Mouse (Mus musculus) forebrain, postnatal 0 days (tissue): ENCODE results near the gene Styxl1. TPM values are rescaled to one million over a fixed set of nuclear protein-coding genes. Genes with fewer than 3 reads are reported as not detected.

Experiments
- ATAC-seq: fragments of 200-750 bp; cut with Nextera tagmentation; 2 replicates; pipeline ENCODE4 v1.8.0; 2017; ENCODE audit warnings: mild to moderate bottlenecking, moderate library complexity
- DNase-seq: peaks from one replicate; pipeline ENCODE4 v3.0.0-alpha.2; 2015
- H3K27ac ChIP-seq: fragments of 300-500 bp; sonication (generic); 2 replicates; pipeline ENCODE4 v1.5.1; 2014; ENCODE audit warnings: low read depth, mild to moderate bottlenecking, antibody characterized with exemption, low read length, moderate library complexity, mixed read lengths
- H3K27me3 ChIP-seq: fragments of 300-500 bp; sonication (generic); 2 replicates; pipeline ENCODE4 v1.6.1; 2014; ENCODE audit warnings: mild to moderate bottlenecking, low read length, mixed read lengths; ENCODE audit not compliant: insufficient read depth
- H3K36me3 ChIP-seq: fragments of 300-500 bp; sonication (generic); 2 replicates; pipeline ENCODE4 v1.6.1; 2014; ENCODE audit warnings: mild to moderate bottlenecking, moderate library complexity; ENCODE audit not compliant: insufficient read depth
- H3K4me1 ChIP-seq: fragments of 300-500 bp; sonication (generic); 2 replicates; pipeline ENCODE4 v1.6.1; 2014; ENCODE audit warnings: antibody characterized with exemption; ENCODE audit not compliant: insufficient read depth
- H3K4me2 ChIP-seq: fragments of 300-500 bp; sonication (generic); 2 replicates; pipeline ENCODE4 v1.6.1; 2014; ENCODE audit warnings: low read depth, mild to moderate bottlenecking, moderate library complexity
- H3K4me3 ChIP-seq: fragments of 300-500 bp; sonication (generic); 2 replicates; pipeline ENCODE4 v1.5.1; 2014; ENCODE audit warnings: low read depth, low read length, mixed read lengths
- H3K9ac ChIP-seq: fragments of 300-500 bp; sonication (generic); 2 replicates; pipeline ENCODE4 v1.6.1; 2014; ENCODE audit warnings: mild to moderate bottlenecking
- H3K9me3 ChIP-seq: fragments of 300-500 bp; sonication (generic); 2 replicates; pipeline ENCODE4 v1.6.1; 2016; ENCODE audit warnings: low read length
- CTCF ChIP-seq: sonication (generic); IDR thresholded peaks from 2 replicates; pipeline ENCODE4 v1.5.1; 2016; ENCODE audit warnings: antibody characterized with exemption, control low read depth, low read depth
- WGBS: fragments of 180-500 bp; shearing (Covaris S2); extraction: QIAGEN DNeasy Blood & Tissue Kit; methylation state at CpG from one replicate; pipeline ENCODE4 v1.1.7; 2014; 5-methylcytosine and 5-hydroxymethylcytosine counted together
- polyA plus RNA-seq: library from polyadenylated mRNA; unstranded; fragments of >200 nt; fragmentation: Nextera tagmentation; extraction: Ambion mirVana; gene quantifications from 2 replicates; pipeline ENCODE4 v1.2.1, GENCODE M21; 2015
- total RNA-seq: library from RNA; depleted of rRNA; stranded (reverse); fragments of >200 nt; gene quantifications from 2 replicates; pipeline ENCODE4 v1.2.3, GENCODE M21; 2014

The Styxl1 gene
- total and polyA plus RNA-seq, 2 experiments from 2014 or later, result 0.29 to 1.0 TPM

DNA sequence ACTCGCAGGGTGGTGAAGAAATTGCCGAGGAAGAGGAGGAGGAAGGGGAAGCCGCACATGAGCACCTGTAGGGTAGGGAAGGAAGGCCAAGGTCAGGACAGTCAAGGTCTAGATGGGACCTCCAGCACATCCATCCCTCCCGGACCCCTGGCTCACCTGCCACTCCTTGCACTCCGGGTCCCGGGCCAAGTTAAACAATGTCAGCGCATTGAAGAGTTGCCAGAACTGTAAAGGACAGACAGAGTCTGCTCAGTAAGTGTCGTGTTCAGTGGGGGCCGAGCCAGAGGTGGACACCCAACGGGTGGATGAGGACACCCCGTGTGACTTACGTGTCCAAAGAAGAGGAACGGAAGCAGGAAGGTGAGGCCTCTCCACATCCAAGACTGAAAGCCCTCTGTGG, 42.4 kb downstream of the Styxl1 start:
- Histone ChIP-seq H3K27me3 (no peaks in the 10 kb centered on the region), H3K36me3 (peaks cover 78% of the 10 kb centered on the region), H3K4me2 (no peak overlapping the region), H3K9me3 (no peaks in the 10 kb centered on the region), H3K4me3 (no peak overlapping the region), H3K4me1 (no peaks in the 10 kb centered on the region), H3K9ac (no peak overlapping the region), H3K27ac (no peak overlapping the region)
- 88% methylated on average over 13 of the region's 13 CpGs for WGBS
- no peak for TF ChIP-seq CTCF
- DNase-seq (no peak), ATAC-seq (no peak)

- H3K9me3 ChIP-seq, result no peaks in the 10 kb centered on the region
- DNase-seq (no peak), ATAC-seq (no peak)
- no peaks in the 10 kb centered on the region for H3K27me3 ChIP-seq
- peaks cover 83% of the 10 kb centered on the region for H3K36me3 ChIP-seq
- no peak overlapping the region for H3K4me3 ChIP-seq
- H3K9ac ChIP-seq, result no peak overlapping the region
- 95% methylated on average over 42 of the region's 42 CpGs for WGBS
- TF ChIP-seq CTCF, result no peak
- no peaks in the 10 kb centered on the region for H3K4me1 ChIP-seq
- H3K27ac ChIP-seq, result no peak overlapping the region
- H3K4me2 ChIP-seq, result no peak overlapping the region
Measured at GRCm38 (mm10) chr5:135734057-135734680, 44.0 kb downstream of the Styxl1 start.

- Histone ChIP-seq H3K9ac (no peak overlapping the region), H3K9me3 (no peaks in the 10 kb centered on the region), H3K27me3 (no peaks in the 10 kb centered on the region), H3K4me2 (no peak overlapping the region), H3K4me3 (no peak overlapping the region), H3K4me1 (no peaks in the 10 kb centered on the region), H3K27ac (no peak overlapping the region), H3K36me3 (peaks cover 83% of the 10 kb centered on the region)
- WGBS, result 94% methylated on average over 4 of the region's 4 CpGs
- ATAC-seq (no peak), DNase-seq (no peak)
- TF ChIP-seq CTCF, result no peak
Measured at GRCm38 (mm10) chr5:135733071-135733470, 45.1 kb downstream of the Styxl1 start.

- Histone ChIP-seq H3K9me3 (no peaks in the 10 kb centered on the region), H3K27me3 (no peaks in the 10 kb centered on the region), H3K4me3 (no peak overlapping the region), H3K36me3 (peaks cover 70% of the 10 kb centered on the region), H3K9ac (no peak overlapping the region), H3K4me2 (no peak overlapping the region), H3K27ac (no peak overlapping the region), H3K4me1 (no peaks in the 10 kb centered on the region)
- WGBS, result 95% methylated on average over 16 of the region's 16 CpGs
- DNase-seq (no peak), ATAC-seq (no peak)
- no peak for TF ChIP-seq CTCF
Measured at GRCm38 (mm10) chr5:135731322-135731721, 46.9 kb downstream of the Styxl1 start.

- no peaks in the 10 kb centered on the region for H3K9me3 ChIP-seq
- H3K27me3 ChIP-seq, result no peaks in the 10 kb centered on the region
- ATAC-seq, result no peak
- no peak for TF ChIP-seq CTCF
- DNase-seq, result no peak
- no peak overlapping the region for H3K4me2 ChIP-seq
- no peak overlapping the region for H3K9ac ChIP-seq
- WGBS, result 94% methylated on average over 10 of the region's 10 CpGs
- H3K4me1 ChIP-seq, result peaks cover 4% of the 10 kb centered on the region; the same call in 1 of the 2 replicates
- no peak overlapping the region for H3K4me3 ChIP-seq
- H3K27ac ChIP-seq, result no peak overlapping the region
- H3K36me3 ChIP-seq, result peaks cover 67% of the 10 kb centered on the region
Measured at GRCm38 (mm10) chr5:135730916-135731315, 47.3 kb downstream of the Styxl1 start.

GRCm38 (mm10) chr5:135730278-135730677, 47.9 kb downstream of the Styxl1 start:
- H3K4me2 ChIP-seq, result no peak overlapping the region
- H3K36me3 ChIP-seq, result peaks cover 60% of the 10 kb centered on the region
- no peak overlapping the region for H3K9ac ChIP-seq
- no peak for TF ChIP-seq CTCF
- H3K27me3 ChIP-seq, result no peaks in the 10 kb centered on the region
- ATAC-seq (no peak), DNase-seq (no peak)
- no peak overlapping the region for H3K4me3 ChIP-seq
- H3K27ac ChIP-seq, result no peak overlapping the region
- H3K9me3 ChIP-seq, result no peaks in the 10 kb centered on the region
- peaks cover 9% of the 10 kb centered on the region for H3K4me1 ChIP-seq
- WGBS, result 92% methylated on average over 10 of the region's 10 CpGs

DNA sequence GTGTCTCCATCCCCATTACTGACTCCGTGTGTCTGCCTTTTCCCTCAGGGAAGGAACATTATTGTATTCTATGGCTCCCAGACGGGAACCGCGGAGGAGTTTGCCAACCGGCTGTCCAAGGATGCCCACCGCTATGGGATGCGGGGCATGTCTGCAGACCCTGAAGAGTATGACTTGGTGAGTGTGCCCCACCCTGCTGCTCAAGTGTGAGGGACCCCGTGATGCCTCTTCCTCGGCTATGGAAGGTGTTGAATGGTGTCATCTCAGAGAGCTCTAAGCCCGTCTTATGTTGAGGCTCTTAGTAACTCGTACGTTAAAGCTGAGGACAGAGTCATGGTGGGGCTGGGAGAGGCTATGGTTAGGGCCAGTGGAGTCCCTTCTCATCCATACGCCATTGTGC, 48.8 kb downstream of the Styxl1 start:
- H3K4me3 ChIP-seq, result no peak overlapping the region
- H3K9me3 ChIP-seq, result no peaks in the 10 kb centered on the region
- H3K36me3 ChIP-seq, result peaks cover 51% of the 10 kb centered on the region
- no peaks in the 10 kb centered on the region for H3K27me3 ChIP-seq
- peaks cover 18% of the 10 kb centered on the region for H3K4me1 ChIP-seq
- no peak overlapping the region for H3K9ac ChIP-seq
- no peak for TF ChIP-seq CTCF
- no peak overlapping the region for H3K27ac ChIP-seq
- H3K4me2 ChIP-seq, result no peak overlapping the region
- WGBS, result 91% methylated on average over 13 of the region's 13 CpGs
- no peak for DNase-seq
- no peak for ATAC-seq
